Mouse (Mus musculus): Measurements from ENCODE around the gene Dlst. TPM values are rescaled to one million over a fixed set of nuclear protein-coding genes. Genes with fewer than 3 reads are reported as not detected.
A peak's percentile ranks its signal among the peaks of the same experiment; 100 is the strongest.

The Dlst gene
- total and polyA plus RNA-seq, 3 experiments, result 163 to 376 (median 230) TPM

DNA sequence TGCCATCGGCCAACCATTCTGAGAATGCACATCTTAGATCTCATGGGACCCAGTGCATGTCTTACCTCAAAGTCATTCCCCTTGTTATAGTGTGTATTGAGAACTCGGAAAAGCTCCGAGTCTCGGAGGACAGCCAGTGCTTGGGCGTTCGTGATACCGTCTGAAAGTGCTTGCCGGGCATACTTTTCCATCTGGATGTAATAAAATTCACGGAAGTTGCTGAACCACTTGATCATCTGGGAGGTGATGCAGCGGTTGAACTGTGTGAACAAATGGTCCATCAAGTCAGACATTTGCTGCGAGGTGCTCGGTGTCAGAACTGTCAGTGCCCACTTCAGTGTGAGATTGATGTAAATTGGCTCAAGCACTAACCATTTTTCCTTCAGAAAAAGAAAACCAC is 22.8 kb upstream of the Dlst start:
- Histone ChIP-seq H3K27me3 (ENCODE audit: control insufficient read depth in 1 of 2, insufficient read depth in 2 of 2, low read length in 2 of 2) (no peaks in the 10 kb centered on the region), H3K4me3 (ENCODE audit: control insufficient read depth in 1 of 2, insufficient read depth in 1 of 2, low read depth in 2 of 2, low read length in 2 of 2) (no peak overlapping the region), H3K9ac (ENCODE audit: control insufficient read depth, low read depth, low read length, poor library complexity, severe bottlenecking) (no peak overlapping the region), H3K9me3 (replicated peaks; ENCODE audit: insufficient read depth, low read length) (no peaks in the 10 kb centered on the region), H3K4me1 (ENCODE audit: control insufficient read depth in 1 of 2, insufficient read depth in 2 of 2, low read length in 2 of 2) (peaks cover 0 to 11% of the 10 kb centered on the region in 2 experiments), H3K79me2 (ENCODE audit: control insufficient read depth, insufficient read depth, low read length, poor library complexity) (no peaks in the 10 kb centered on the region), H3K27ac (ENCODE audit: control insufficient read depth, low read depth, low read length) (no peak overlapping the region), H3K36me3 (ENCODE audit: control insufficient read depth in 1 of 2, insufficient read depth in 2 of 2, low read length in 2 of 2) (peaks cover 0 to 12% of the 10 kb centered on the region in 2 experiments; a peak in 2 of 4 replicates)
- TF ChIP-seq POLR2AphosphoS2 (IDR thresholded peaks at IDR 0.05; ENCODE audit: low read length) (no peak), ZC3H11A (IDR thresholded peaks at IDR 0.05; ENCODE audit: low read depth, low read length) (no peak), CTCF (IDR thresholded peaks at IDR 0.05 in 2 of 3, conservative IDR thresholded peaks at IDR 0.05 in 1 of 3; ENCODE audit: control insufficient read depth in 1 of 3, insufficient read depth in 1 of 3, low read depth in 2 of 3, low read length in 3 of 3, poor library complexity in 1 of 3, severe bottlenecking in 1 of 3) (no peak), MAZ (IDR thresholded peaks at IDR 0.05; ENCODE audit: low read depth, low read length) (no peak), ETS1 (IDR thresholded peaks at IDR 0.05; ENCODE audit: low read depth, low read length) (no peak), ZMIZ1 (IDR thresholded peaks at IDR 0.05; ENCODE audit: low read depth, low read length) (no peak), BHLHE40 (IDR thresholded peaks at IDR 0.05; ENCODE audit: borderline replicate concordance, low read depth, low read length) (no peak), RCOR1 (IDR thresholded peaks at IDR 0.05; ENCODE audit: low read depth, low read length) (no peak), GATA1 (IDR thresholded peaks at IDR 0.05; ENCODE audit: low read depth, low read length) (no peak), MYC (IDR thresholded peaks at IDR 0.05; ENCODE audit: low read depth, low read length) (no peak), TAL1 (IDR thresholded peaks at IDR 0.05; ENCODE audit: low read length) (no peak), CHD1 (IDR thresholded peaks at IDR 0.05; ENCODE audit: low read depth, low read length) (no peak), UBTF (IDR thresholded peaks at IDR 0.05; ENCODE audit: borderline replicate concordance, insufficient read depth, low read depth, low read length) (no peak)
- no peak for DNase-seq (ENCODE audit: low read depth, low spot score)

GRCm38 (mm10) chr12:85091190-85091589 is 19.4 kb upstream of the Dlst start:
- H3K4me3 ChIP-seq (ENCODE audit: control insufficient read depth in 1 of 2, insufficient read depth in 1 of 2, low read depth in 2 of 2, low read length in 2 of 2), result no peak overlapping the region
- TF ChIP-seq SMC3 (IDR thresholded peaks at IDR 0.05; ENCODE audit: low read depth, low read length), result no peak
- TF ChIP-seq MAFK (IDR thresholded peaks at IDR 0.05; ENCODE audit: borderline replicate concordance, low read depth, low read length), result no peak
- no peak for TF ChIP-seq MYC (IDR thresholded peaks at IDR 0.05; ENCODE audit: low read depth, low read length)
- no peak for TF ChIP-seq TCF12 (IDR thresholded peaks at IDR 0.05; ENCODE audit: low read depth, low read length)
- TF ChIP-seq E2F4 (IDR thresholded peaks at IDR 0.05; ENCODE audit: borderline replicate concordance, low read depth, low read length), result no peak
- TF ChIP-seq ETS1 (IDR thresholded peaks at IDR 0.05; ENCODE audit: low read depth, low read length), result no peak
- peak; percentile 20; the same call in 1 of the 2 replicates for TF ChIP-seq GATA1 (IDR thresholded peaks at IDR 0.05; ENCODE audit: low read depth, low read length)
- peak; percentile 15; the same call in 1 of the 2 replicates for TF ChIP-seq TAL1 (IDR thresholded peaks at IDR 0.05; ENCODE audit: low read length)
- TF ChIP-seq ELF1 (IDR thresholded peaks at IDR 0.05; ENCODE audit: low read depth, low read length), result no peak
- no peak for TF ChIP-seq POLR2AphosphoS5 (IDR thresholded peaks at IDR 0.05; ENCODE audit: borderline replicate concordance, low read depth, low read length)
- peak in 1 of 2 experiments; percentile 44; a peak in 2 of 4 replicates for TF ChIP-seq EP300 (IDR thresholded peaks at IDR 0.05; ENCODE audit: low read depth in 1 of 2, low read length in 2 of 2)
- H3K27ac ChIP-seq (ENCODE audit: control insufficient read depth, low read depth, low read length), result no peak overlapping the region
- peaks cover 0 to 7% of the 10 kb centered on the region in 2 experiments; a peak in 2 of 4 replicates for H3K36me3 ChIP-seq (ENCODE audit: control insufficient read depth in 1 of 2, insufficient read depth in 2 of 2, low read length in 2 of 2)
- H3K79me2 ChIP-seq (ENCODE audit: control insufficient read depth, insufficient read depth, low read length, poor library complexity), result no peaks in the 10 kb centered on the region
- H3K27me3 ChIP-seq (ENCODE audit: control insufficient read depth in 1 of 2, insufficient read depth in 2 of 2, low read length in 2 of 2), result no peaks in the 10 kb centered on the region
- H3K4me1 ChIP-seq (ENCODE audit: control insufficient read depth in 1 of 2, insufficient read depth in 2 of 2, low read length in 2 of 2), result peaks cover 0 to 13% of the 10 kb centered on the region in 2 experiments; a peak in 2 of 4 replicates
- H3K9me3 ChIP-seq (replicated peaks; ENCODE audit: insufficient read depth, low read length), result no peaks in the 10 kb centered on the region
- peak; percentile 28 for DNase-seq (ENCODE audit: low read depth, low spot score)
- H3K9ac ChIP-seq (ENCODE audit: control insufficient read depth, low read depth, low read length, poor library complexity, severe bottlenecking), result no peak overlapping the region
